Mouse (Mus musculus): ENCODE results near the gene Ndufb4. TPM values are rescaled to one million over a fixed set of nuclear protein-coding genes. Genes with fewer than 3 reads are reported as not detected.
"Not testable (repeated sequence)": the region's sequence is repeated elsewhere in the genome, so short reads cannot be mapped to it uniquely, and the experiment has no call there.

Ndufb4 gene
- polyA plus RNA-seq, 1 experiment from 2014 or later, result 68.0 TPM

DNA sequence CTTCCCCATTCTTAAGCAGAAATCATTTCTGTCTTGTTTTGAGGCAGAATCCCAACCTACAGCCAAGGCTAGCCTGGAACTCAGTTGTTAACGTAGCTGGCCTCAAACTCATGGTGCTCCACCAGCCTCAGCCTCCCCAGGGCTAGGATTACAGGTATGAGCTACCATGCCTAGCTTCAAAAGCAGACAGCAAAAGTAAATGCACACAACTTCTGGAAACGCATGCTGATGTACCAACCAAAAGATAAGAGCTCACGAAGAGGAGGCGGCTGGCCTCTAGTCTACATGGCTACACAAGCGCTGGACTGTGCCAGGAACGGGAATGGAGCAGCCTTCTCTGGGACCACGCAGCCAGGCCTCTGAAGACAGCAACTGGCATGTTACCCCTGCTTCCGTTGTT lies 6.3 kb downstream of the Ndufb4 start:
- no peak overlapping the region for H3K4me3 ChIP-seq (replicated peaks)
- H3K4me1 ChIP-seq, result peaks cover 9% of the 10 kb centered on the region; the same call in 1 of the 2 replicates
- no peaks in the 10 kb centered on the region for H3K9me3 ChIP-seq
- H3K4me2 ChIP-seq, result no peak overlapping the region
- H3K9ac ChIP-seq, result no peak overlapping the region
- H3K27ac ChIP-seq, result no peak overlapping the region
- H3K36me3 ChIP-seq, result peaks cover 19% of the 10 kb centered on the region
- no peak for ATAC-seq (ENCODE audit: insufficient read depth, low FRiP score, low read depth)
- 90% methylated on average over 8 of the region's 8 CpGs for WGBS
- H3K27me3 ChIP-seq (replicated peaks), result no peaks in the 10 kb centered on the region

DNA sequence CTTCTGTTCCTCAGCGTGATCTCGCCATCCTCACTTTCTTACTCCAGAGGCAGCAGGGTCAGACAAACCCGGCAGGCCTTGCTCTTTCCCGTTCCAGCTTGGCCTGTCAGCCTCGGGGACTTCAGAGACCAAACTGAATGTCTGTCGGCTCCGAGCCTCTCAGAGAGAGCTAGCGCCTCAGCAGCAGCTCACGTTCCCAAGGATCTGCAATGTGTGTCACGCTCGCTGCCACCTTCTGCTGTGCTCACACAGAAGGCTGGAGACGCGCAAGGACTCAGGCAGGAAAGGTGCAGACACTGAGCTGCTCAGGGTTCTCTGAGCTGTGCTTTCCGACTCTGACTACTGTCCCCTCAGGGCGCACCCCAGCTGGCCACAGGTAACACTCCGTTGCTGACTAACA lies 7.2 kb downstream of the Ndufb4 start:
- H3K4me3 ChIP-seq (replicated peaks), result no peak overlapping the region
- H3K9me3 ChIP-seq, result no peaks in the 10 kb centered on the region
- no peak for ATAC-seq (ENCODE audit: insufficient read depth, low FRiP score, low read depth)
- no peaks in the 10 kb centered on the region for H3K27me3 ChIP-seq (replicated peaks)
- H3K9ac ChIP-seq, result no peak overlapping the region
- WGBS, result 91% methylated on average over 16 of the region's 16 CpGs
- no peak overlapping the region for H3K27ac ChIP-seq
- 0 out of 2 replicates have a peak, but pooled peaks cover under 1% of the 10 kb centered on the region for H3K4me1 ChIP-seq
- H3K4me2 ChIP-seq, result no peak overlapping the region
- H3K36me3 ChIP-seq, result peaks cover 19% of the 10 kb centered on the region

DNA sequence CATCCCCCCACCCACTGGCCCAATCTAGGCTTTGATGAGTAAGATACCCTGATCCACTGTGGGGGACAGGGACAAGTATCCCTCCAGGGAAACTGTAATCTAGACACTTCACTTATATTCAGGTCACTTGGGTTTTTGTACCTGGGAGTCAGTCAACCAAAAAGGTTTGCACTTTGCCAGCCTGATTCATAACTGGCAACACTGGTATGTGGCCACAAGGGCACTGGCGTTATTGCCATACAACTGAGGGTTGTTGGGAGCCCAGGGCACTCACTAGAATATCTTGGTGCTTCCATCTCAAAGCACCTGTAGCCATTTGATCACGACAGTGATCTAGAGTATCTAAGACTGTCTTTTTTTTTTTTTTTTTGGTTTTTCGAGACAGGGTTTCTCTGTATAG lies 8.5 kb downstream of the Ndufb4 start:
- H3K36me3 ChIP-seq, result peaks cover 19% of the 10 kb centered on the region
- 88% methylated on average over 3 of the region's 3 CpGs for WGBS
- H3K4me1 ChIP-seq, result no peaks in the 10 kb centered on the region
- H3K9ac ChIP-seq, result no peak overlapping the region
- no peak for ATAC-seq (ENCODE audit: insufficient read depth, low FRiP score, low read depth)
- no peak overlapping the region for H3K4me3 ChIP-seq (replicated peaks)
- H3K9me3 ChIP-seq, result no peaks in the 10 kb centered on the region
- no peaks in the 10 kb centered on the region for H3K27me3 ChIP-seq (replicated peaks)
- no peak overlapping the region for H3K4me2 ChIP-seq
- H3K27ac ChIP-seq, result no peak overlapping the region

DNA sequence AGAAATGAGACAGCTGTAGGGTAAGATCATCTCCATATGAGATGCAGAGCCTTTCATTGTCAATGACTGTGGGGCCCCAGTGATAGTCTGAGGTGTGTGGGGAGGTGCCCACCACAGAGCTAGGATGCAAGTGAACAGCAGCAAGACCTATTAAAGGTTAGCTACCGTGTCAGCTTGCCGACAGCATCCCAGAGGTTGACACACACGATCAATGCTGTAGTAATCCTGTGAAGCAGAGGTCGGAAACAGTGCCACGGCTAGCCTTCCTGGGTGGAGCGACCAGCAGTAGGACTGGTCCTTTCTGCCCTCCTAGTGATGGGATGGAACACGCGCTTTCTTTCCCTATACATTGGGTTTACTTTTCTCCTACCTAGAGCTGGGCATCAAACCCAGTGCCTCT lies 9.0 kb downstream of the Ndufb4 start:
- Histone ChIP-seq H3K9ac (no peak overlapping the region), H3K4me1 (no peaks in the 10 kb centered on the region), H3K9me3 (no peaks in the 10 kb centered on the region), H3K4me3 (replicated peaks) (no peak overlapping the region), H3K27ac (no peak overlapping the region), H3K36me3 (peaks cover 19% of the 10 kb centered on the region), H3K4me2 (no peak overlapping the region), H3K27me3 (replicated peaks) (no peaks in the 10 kb centered on the region)
- no peak for ATAC-seq (ENCODE audit: insufficient read depth, low FRiP score, low read depth)
- 88% methylated on average over 8 of the region's 8 CpGs for WGBS

DNA sequence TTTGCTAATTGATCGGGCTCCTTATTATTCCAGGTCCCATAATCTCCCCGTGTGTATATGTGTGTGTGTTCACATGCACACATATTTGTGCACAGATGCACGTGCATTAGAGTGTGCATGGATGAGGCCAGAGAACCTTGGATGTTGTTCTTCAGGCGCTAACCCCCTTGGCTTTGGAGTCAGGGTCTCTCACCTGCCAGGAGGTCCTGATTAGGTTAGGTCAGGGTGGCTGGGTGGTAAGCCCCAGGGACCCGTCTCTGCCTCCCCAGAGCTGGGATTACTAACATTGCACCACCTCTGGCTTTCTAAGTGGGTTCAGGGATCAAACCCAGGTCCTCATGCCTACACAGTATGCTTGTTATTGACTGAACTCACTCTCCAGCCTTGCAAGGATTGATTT lies 9.8 kb downstream of the Ndufb4 start:
- 85% methylated on average over 5 of the region's 5 CpGs for WGBS
- Histone ChIP-seq H3K36me3 (peaks cover 19% of the 10 kb centered on the region), H3K9ac (no peak overlapping the region), H3K4me1 (no peaks in the 10 kb centered on the region), H3K4me2 (no peak overlapping the region), H3K4me3 (replicated peaks) (no peak overlapping the region), H3K27me3 (replicated peaks) (no peaks in the 10 kb centered on the region), H3K9me3 (no peaks in the 10 kb centered on the region), H3K27ac (no peak overlapping the region)
- no peak for ATAC-seq (ENCODE audit: insufficient read depth, low FRiP score, low read depth)

DNA sequence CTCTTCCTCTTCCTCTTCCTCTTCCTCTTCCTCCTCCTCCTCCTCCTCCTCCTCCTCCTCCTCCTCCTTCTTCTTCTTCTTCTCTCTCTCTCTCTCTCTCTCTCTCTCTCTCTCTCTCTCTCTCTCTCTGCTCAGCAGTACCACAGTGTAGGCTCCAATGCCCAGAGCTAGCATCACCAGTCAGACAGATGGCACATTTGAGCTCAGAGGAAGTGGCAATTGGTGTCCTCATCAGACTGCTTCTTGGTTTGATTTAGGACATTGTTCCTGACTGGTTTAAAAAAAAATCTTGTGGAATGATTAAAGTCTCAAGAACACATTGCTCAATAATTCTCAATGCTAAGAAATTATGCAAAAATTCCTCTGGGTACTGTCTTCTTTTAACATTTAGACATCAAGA lies 13.7 kb downstream of the Ndufb4 start:
- H3K4me1 ChIP-seq; H3K4me3 ChIP-seq (replicated peaks); H3K9me3 ChIP-seq; H3K27ac ChIP-seq; H3K36me3 ChIP-seq; H3K27me3 ChIP-seq (replicated peaks); H3K4me2 ChIP-seq; ATAC-seq (ENCODE audit: insufficient read depth, low FRiP score, low read depth); H3K9ac ChIP-seq: not testable (repeated sequence)

DNA sequence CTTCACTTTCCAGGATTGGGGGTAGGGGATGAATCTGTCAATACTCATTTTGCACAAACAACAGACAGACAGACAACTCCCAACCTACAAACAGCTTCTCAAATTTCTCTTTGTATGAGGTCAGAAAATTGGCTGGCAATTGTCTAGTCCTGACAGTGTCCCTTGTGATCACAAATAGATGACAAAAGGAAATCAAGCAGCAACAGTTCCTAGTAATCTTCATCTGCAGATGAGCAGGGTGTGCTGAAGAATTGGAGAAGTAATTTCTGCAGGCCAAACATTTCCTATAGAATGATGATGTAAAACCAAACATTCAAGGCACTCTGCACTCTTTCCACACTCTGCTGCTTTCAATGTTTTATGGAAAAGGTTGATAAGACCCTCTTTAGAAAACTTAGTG lies 16.5 kb downstream of the Ndufb4 start:
- no peaks in the 10 kb centered on the region for H3K9me3 ChIP-seq
- H3K36me3 ChIP-seq, result no peaks in the 10 kb centered on the region
- no peaks in the 10 kb centered on the region for H3K27me3 ChIP-seq (replicated peaks)
- no peak overlapping the region for H3K9ac ChIP-seq
- no peak overlapping the region for H3K4me3 ChIP-seq (replicated peaks)
- no peaks in the 10 kb centered on the region for H3K4me1 ChIP-seq
- no peak for ATAC-seq (ENCODE audit: insufficient read depth, low FRiP score, low read depth)
- H3K4me2 ChIP-seq, result no peak overlapping the region
- H3K27ac ChIP-seq, result no peak overlapping the region

DNA sequence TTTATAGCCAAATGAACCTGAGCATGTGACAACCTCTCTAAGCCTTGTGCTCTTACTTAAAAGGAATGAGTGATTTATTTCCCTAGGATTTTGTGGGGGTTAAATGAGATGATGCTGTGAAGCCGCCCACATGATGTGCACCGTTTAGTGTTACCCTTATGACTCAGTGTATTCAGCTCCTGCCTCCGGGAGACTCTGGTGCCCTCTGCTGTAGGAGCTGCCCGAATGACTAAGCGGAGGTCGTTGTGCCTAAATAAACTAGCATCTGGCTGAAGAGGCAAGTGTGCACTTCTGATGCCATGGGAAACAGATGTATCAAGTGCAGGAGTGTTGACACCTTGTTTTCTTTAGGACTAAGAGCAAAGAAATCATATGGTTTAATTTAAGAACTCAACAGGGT lies 18.1 kb downstream of the Ndufb4 start:
- 54% methylated on average over 6 of the region's 6 CpGs for WGBS
- no peak overlapping the region for H3K4me3 ChIP-seq (replicated peaks)
- H3K36me3 ChIP-seq, result no peaks in the 10 kb centered on the region
- H3K4me2 ChIP-seq, result no peak overlapping the region
- ATAC-seq (ENCODE audit: insufficient read depth, low FRiP score, low read depth), result no peak
- no peaks in the 10 kb centered on the region for H3K9me3 ChIP-seq
- no peaks in the 10 kb centered on the region for H3K27me3 ChIP-seq (replicated peaks)
- no peak overlapping the region for H3K9ac ChIP-seq
- H3K27ac ChIP-seq, result no peak overlapping the region
- no peaks in the 10 kb centered on the region for H3K4me1 ChIP-seq

DNA sequence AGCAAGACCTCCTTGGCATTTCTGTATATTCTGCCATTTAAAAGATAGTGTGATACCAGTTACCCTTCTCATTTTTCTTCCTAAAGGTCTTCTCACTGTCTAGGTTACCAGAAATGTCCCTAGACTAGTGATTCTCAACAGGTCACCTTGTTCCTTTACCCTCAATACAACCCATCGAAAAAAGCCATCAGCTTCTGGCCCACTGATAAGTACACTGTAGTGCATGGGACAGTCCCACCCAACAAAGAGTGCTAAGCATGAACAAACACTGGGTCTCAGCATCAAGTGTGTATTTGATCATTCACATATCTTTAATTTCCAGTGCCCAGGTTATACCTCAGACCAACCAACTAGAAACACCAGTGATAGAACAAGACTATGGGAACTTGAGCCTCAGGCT lies 19.2 kb downstream of the Ndufb4 start:
- 90% methylated on average over 1 of the region's 1 CpGs for WGBS
- no peak overlapping the region for H3K4me2 ChIP-seq
- no peak overlapping the region for H3K9ac ChIP-seq
- no peaks in the 10 kb centered on the region for H3K27me3 ChIP-seq (replicated peaks)
- H3K36me3 ChIP-seq, result no peaks in the 10 kb centered on the region
- ATAC-seq (ENCODE audit: insufficient read depth, low FRiP score, low read depth), result no peak
- H3K9me3 ChIP-seq, result no peaks in the 10 kb centered on the region
- H3K4me1 ChIP-seq, result no peaks in the 10 kb centered on the region
- H3K27ac ChIP-seq, result no peak overlapping the region
- H3K4me3 ChIP-seq (replicated peaks), result no peak overlapping the region

DNA sequence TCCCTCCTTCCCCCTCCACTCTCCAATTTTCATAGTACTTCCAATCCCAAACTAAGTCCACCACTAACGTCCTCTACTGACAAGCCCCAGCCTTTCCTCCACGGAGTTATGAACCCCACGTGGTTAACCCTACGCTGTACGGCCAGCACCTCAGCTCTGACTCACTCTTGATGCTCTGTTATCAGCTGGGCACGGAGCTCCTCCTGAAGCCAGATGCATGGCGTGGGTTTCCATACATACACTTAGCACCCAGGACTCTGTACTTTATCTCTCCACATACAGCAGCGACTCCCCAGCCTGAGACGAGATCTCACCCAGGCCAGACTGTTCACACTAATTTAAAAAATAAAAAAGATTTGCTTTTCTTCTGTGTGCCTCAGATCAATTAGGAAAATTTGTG lies 19.7 kb downstream of the Ndufb4 start:
- Histone ChIP-seq H3K36me3 (no peaks in the 10 kb centered on the region), H3K9me3 (no peaks in the 10 kb centered on the region), H3K4me3 (replicated peaks) (no peak overlapping the region), H3K4me2 (no peak overlapping the region), H3K4me1 (no peaks in the 10 kb centered on the region), H3K27ac (no peak overlapping the region), H3K9ac (no peak overlapping the region), H3K27me3 (replicated peaks) (no peaks in the 10 kb centered on the region)
- 63% methylated on average over 9 of the region's 9 CpGs for WGBS
- ATAC-seq (ENCODE audit: insufficient read depth, low FRiP score, low read depth), result no peak

DNA sequence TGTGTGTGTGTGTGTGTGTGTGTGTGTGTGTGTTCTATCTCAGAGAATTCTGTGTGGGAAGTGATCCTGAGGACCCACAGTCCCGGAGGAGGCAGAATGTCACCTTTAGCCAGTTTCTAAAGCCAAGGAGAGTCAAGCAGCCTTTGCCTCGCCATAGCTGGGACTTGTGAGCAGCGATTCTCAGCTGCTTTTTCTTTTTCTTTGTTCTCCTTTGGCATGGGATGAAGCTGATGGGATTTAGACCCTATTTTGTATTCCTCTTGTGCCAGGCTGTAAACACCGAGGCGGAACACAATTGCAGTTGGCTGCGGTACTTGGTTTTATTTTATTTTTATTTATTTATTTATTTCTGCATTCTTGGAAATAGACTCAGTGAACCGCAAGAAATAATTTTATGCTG lies 25.2 kb downstream of the Ndufb4 start:
- Histone ChIP-seq H3K4me3 (replicated peaks) (no peak overlapping the region), H3K36me3 (no peaks in the 10 kb centered on the region), H3K27ac (no peak overlapping the region), H3K9ac (no peak overlapping the region), H3K9me3 (no peaks in the 10 kb centered on the region), H3K4me2 (no peak overlapping the region), H3K27me3 (replicated peaks) (no peaks in the 10 kb centered on the region), H3K4me1 (no peaks in the 10 kb centered on the region)
- 94% methylated on average over 7 of the region's 7 CpGs for WGBS
- ATAC-seq (ENCODE audit: insufficient read depth, low FRiP score, low read depth), result no peak

DNA sequence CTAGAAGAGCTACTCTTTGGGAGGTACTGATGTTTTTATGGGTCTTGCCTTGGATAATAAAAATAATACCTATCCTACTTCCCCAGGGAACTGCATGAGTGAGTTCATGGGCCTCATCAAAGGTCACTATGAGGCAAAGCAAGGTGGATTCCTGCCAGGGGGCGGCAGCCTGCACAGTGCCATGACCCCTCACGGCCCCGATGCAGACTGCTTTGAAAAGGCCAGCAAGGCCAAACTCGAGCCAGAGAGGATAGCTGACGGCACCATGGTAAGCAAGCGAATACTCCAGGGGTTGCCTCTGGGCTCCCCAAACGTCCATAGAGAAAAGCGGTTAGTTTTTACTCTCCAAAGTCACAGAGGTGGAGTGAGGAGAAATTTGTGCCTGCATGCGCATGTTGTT lies 25.9 kb downstream of the Ndufb4 start:
- Histone ChIP-seq H3K4me2 (no peak overlapping the region), H3K36me3 (no peaks in the 10 kb centered on the region), H3K9me3 (no peaks in the 10 kb centered on the region), H3K27me3 (replicated peaks) (no peaks in the 10 kb centered on the region), H3K9ac (no peak overlapping the region), H3K4me3 (replicated peaks) (no peak overlapping the region), H3K27ac (no peak overlapping the region), H3K4me1 (no peaks in the 10 kb centered on the region)
- 76% methylated on average over 9 of the region's 9 CpGs for WGBS
- no peak for ATAC-seq (ENCODE audit: insufficient read depth, low FRiP score, low read depth)

DNA sequence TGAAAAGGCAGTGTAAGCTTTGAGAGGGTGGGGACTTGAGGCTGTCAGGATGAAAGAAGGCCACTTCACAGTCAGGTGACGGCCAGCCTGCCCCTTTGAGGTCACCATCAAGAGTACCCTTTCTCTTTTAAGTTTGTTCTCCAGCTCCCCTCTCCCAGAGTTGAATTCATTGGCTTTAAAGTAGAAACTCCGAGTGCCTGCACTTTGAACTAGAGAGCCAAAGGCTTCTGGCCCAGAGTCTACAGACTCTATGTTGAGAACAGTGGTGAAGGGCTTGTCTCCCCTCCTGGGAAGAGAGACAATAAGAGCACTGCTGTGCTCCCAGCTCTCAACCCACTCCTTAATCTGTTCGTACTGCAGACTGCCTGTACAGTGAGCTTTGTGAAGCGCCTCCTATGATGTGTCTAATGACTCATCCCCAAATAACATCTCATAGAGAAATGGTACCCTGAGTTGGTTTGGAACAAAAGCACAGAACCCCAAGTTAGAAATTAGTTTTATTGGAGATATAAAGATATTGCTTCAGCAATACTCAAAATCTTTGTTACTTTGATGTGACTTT lies 27.8 kb downstream of the Ndufb4 start:
- 61% methylated on average over 4 of the region's 4 CpGs for WGBS

More for the DNA sequence above, 27.8 kb downstream of the Ndufb4 start:
- H3K9me3 ChIP-seq, result no peaks in the 10 kb centered on the region
- no peak overlapping the region for H3K4me3 ChIP-seq (replicated peaks)
- H3K4me1 ChIP-seq, result no peaks in the 10 kb centered on the region
- no peaks in the 10 kb centered on the region for H3K36me3 ChIP-seq
- H3K27ac ChIP-seq, result no peak overlapping the region
- H3K9ac ChIP-seq, result no peak overlapping the region
- no peak overlapping the region for H3K4me2 ChIP-seq
- H3K27me3 ChIP-seq (replicated peaks), result no peaks in the 10 kb centered on the region
- no peak for ATAC-seq (ENCODE audit: insufficient read depth, low FRiP score, low read depth)

Data from stomach, embryonic 15.5 days (tissue).